Mouse (Mus musculus) kidney, postnatal 0 days (tissue): ENCODE data around the gene Olfr263. TPM values are rescaled to one million over a fixed set of nuclear protein-coding genes. Genes with fewer than 3 reads are reported as not detected.
A peak's percentile ranks its signal among the peaks of the same experiment; 100 is the strongest.

Experiments used
- ATAC-seq: fragments of 200-750 bp; cut with Nextera tagmentation; replicated peaks from 2 replicates; pipeline ENCODE4 v1.8.0; 2017; ENCODE audit warnings: low read depth, moderate number of reproducible peaks, moderate TSS enrichment, moderate library complexity; ENCODE audit not compliant: low FRiP score
- DNase-seq: peaks from one replicate; pipeline ENCODE4 v3.0.0-alpha.2; 2016; ENCODE audit warnings: low spot score
- H3K27ac ChIP-seq: fragments of 300-500 bp; sonication (generic); 2 replicates; pipeline ENCODE4 v1.5.1; 2014; ENCODE audit warnings: mild to moderate bottlenecking
- H3K27me3 ChIP-seq: fragments of 300-500 bp; sonication (generic); 2 replicates; pipeline ENCODE4 v1.6.1; 2014; ENCODE audit warnings: low read length, mixed read lengths; ENCODE audit not compliant: insufficient read depth
- H3K36me3 ChIP-seq: fragments of 300-500 bp; sonication (generic); 2 replicates; pipeline ENCODE4 v1.6.1; 2014; ENCODE audit warnings: low read length, mixed read lengths; ENCODE audit not compliant: insufficient read depth
- H3K4me1 ChIP-seq: fragments of 300-500 bp; sonication (generic); replicated peaks from 2 replicates; pipeline ENCODE4 v1.6.1; 2014; ENCODE audit warnings: antibody characterized with exemption, low read length, mixed read lengths; ENCODE audit not compliant: insufficient read depth
- H3K4me2 ChIP-seq: fragments of 300-500 bp; sonication (generic); 2 replicates; pipeline ENCODE4 v1.6.1; 2014; ENCODE audit warnings: mild to moderate bottlenecking, low read length, moderate library complexity, mixed read lengths
- H3K4me3 ChIP-seq: fragments of 300-500 bp; sonication (generic); replicated peaks from 2 replicates; pipeline ENCODE4 v1.5.1; 2014; ENCODE audit warnings: low read depth, low read length
- H3K9ac ChIP-seq: fragments of 300-500 bp; sonication (generic); 2 replicates; pipeline ENCODE4 v1.6.1; 2014; ENCODE audit warnings: low read depth, low read length
- H3K9me3 ChIP-seq: fragments of 300-500 bp; sonication (generic); replicated peaks from 2 replicates; pipeline ENCODE4 v1.6.1; 2016; ENCODE audit warnings: low read length, inconsistent platforms, mixed read lengths
- CTCF ChIP-seq: IDR thresholded peaks from 2 replicates; pipeline ENCODE4 v1.5.1; 2016; ENCODE audit warnings: antibody characterized with exemption, low read depth, mild to moderate bottlenecking, moderate library complexity
- WGBS: fragments of 180-500 bp; shearing (Covaris S2); extraction: QIAGEN DNeasy Blood & Tissue Kit; methylation state at CpG from one replicate; pipeline ENCODE4 v1.1.7; 2014; 5-methylcytosine and 5-hydroxymethylcytosine counted together
- polyA plus RNA-seq: library from polyadenylated mRNA; unstranded; fragments of >200 nt; fragmentation: Nextera tagmentation; extraction: Ambion mirVana; gene quantifications from 2 replicates; pipeline ENCODE4 v1.2.1, GENCODE M21; 2015

Gene Olfr263
- polyA plus RNA-seq, 1 experiment from 2014 or later, result not detected

GRCm38 (mm10) chr13:21145767-21146166 is 16.3 kb downstream of the Olfr263 start, which contains the start of gene Olfr1368:
Gene Olfr1368 (minus strand): TSS chr13:21145867.
- H3K9ac ChIP-seq, result no peak within 1 kb of the TSS
- TF ChIP-seq CTCF, result no peak
- WGBS, result 75% methylated on average over 4 of the region's 4 CpGs
- H3K4me2 ChIP-seq, result no peak within 1 kb of the TSS
- ATAC-seq, result no peak
- no peaks in the 10 kb centered on the region for H3K36me3 ChIP-seq
- no peak for DNase-seq
- no peak within 1 kb of the TSS for H3K4me3 ChIP-seq
- H3K9me3 ChIP-seq, result no peaks in the 10 kb centered on the region
- H3K27ac ChIP-seq, result no peak within 1 kb of the TSS
- H3K27me3 ChIP-seq, result no peaks in the 10 kb centered on the region
- H3K4me1 ChIP-seq, result no peaks in the 10 kb centered on the region

- H3K4me3 ChIP-seq, result no peak overlapping the region
- no peaks in the 10 kb centered on the region for H3K27me3 ChIP-seq
- 0 out of 2 replicates have a peak, but pooled peaks cover 3% of the 10 kb centered on the region for H3K4me1 ChIP-seq
- no peak overlapping the region for H3K9ac ChIP-seq
- no peak overlapping the region for H3K27ac ChIP-seq
- H3K9me3 ChIP-seq, result no peaks in the 10 kb centered on the region
- 77% methylated on average over 5 of the region's 5 CpGs for WGBS
- TF ChIP-seq CTCF, result no peak
- no peak for DNase-seq
- ATAC-seq, result no peak
- H3K4me2 ChIP-seq, result no peak overlapping the region
- H3K36me3 ChIP-seq, result no peaks in the 10 kb centered on the region
Measured at GRCm38 (mm10) chr13:21155888-21156287, 26.4 kb downstream of the Olfr263 start.

- Histone ChIP-seq H3K27me3 (no peaks in the 10 kb centered on the region), H3K27ac (no peak overlapping the region), H3K4me1 (0 out of 2 replicates have a peak, but pooled peaks cover 3% of the 10 kb centered on the region), H3K36me3 (no peaks in the 10 kb centered on the region), H3K4me2 (peak overlapping the region; percentile 95; the same call in 1 of the 2 replicates), H3K9me3 (no peaks in the 10 kb centered on the region), H3K9ac (no peak overlapping the region), H3K4me3 (no peak overlapping the region)
- ATAC-seq (no peak), DNase-seq (no peak)
- 10% methylated on average over 9 of the region's 9 CpGs for WGBS
- 0 out of 2 replicates have a peak, but pooled peaks have one; percentile 20 for TF ChIP-seq CTCF
Measured at GRCm38 (mm10) chr13:21158071-21158470, 28.6 kb downstream of the Olfr263 start.

GRCm38 (mm10) chr13:21158785-21159474 is 29.5 kb downstream of the Olfr263 start:
- peak overlapping the region; percentile 50; the same call in 1 of the 2 replicates for H3K9ac ChIP-seq
- ATAC-seq (0 out of 2 replicates have a peak, but pooled peaks have one; percentile 25), DNase-seq (peak; percentile 90)
- peak overlapping the region; percentile 95 for H3K4me2 ChIP-seq
- no peaks in the 10 kb centered on the region for H3K36me3 ChIP-seq
- H3K9me3 ChIP-seq, result no peaks in the 10 kb centered on the region
- TF ChIP-seq CTCF, result peak; percentile 93
- no peak overlapping the region for H3K27ac ChIP-seq
- no peaks in the 10 kb centered on the region for H3K27me3 ChIP-seq
- peak overlapping the region; percentile 62 for H3K4me3 ChIP-seq
- WGBS, result under 1% methylated on average over 19 of the region's 19 CpGs
- 0 out of 2 replicates have a peak, but pooled peaks cover 3% of the 10 kb centered on the region for H3K4me1 ChIP-seq

GRCm38 (mm10) chr13:21159475-21159819 is 30.0 kb downstream of the Olfr263 start:
- 2% methylated on average over 15 of the region's 15 CpGs for WGBS
- no peaks in the 10 kb centered on the region for H3K9me3 ChIP-seq
- no peak overlapping the region for H3K27ac ChIP-seq
- TF ChIP-seq CTCF, result no peak
- H3K4me2 ChIP-seq, result peak overlapping the region; percentile 95
- no peaks in the 10 kb centered on the region for H3K36me3 ChIP-seq
- H3K27me3 ChIP-seq, result no peaks in the 10 kb centered on the region
- 0 out of 2 replicates have a peak, but pooled peaks cover 3% of the 10 kb centered on the region for H3K4me1 ChIP-seq
- H3K4me3 ChIP-seq, result peak overlapping the region; percentile 62
- DNase-seq, result peak; percentile 21
- ATAC-seq, result no peak
- H3K9ac ChIP-seq, result peak overlapping the region; percentile 50

GRCm38 (mm10) chr13:21160041-21160511 is 30.6 kb downstream of the Olfr263 start:
- Histone ChIP-seq H3K27me3 (no peaks in the 10 kb centered on the region), H3K4me2 (peak overlapping the region; percentile 95), H3K9ac (peak overlapping the region; percentile 50; the same call in 1 of the 2 replicates), H3K27ac (no peak overlapping the region), H3K9me3 (no peaks in the 10 kb centered on the region), H3K4me3 (peak overlapping the region; percentile 62), H3K4me1 (0 out of 2 replicates have a peak, but pooled peaks cover 3% of the 10 kb centered on the region), H3K36me3 (no peaks in the 10 kb centered on the region)
- WGBS, result under 1% methylated on average over 16 of the region's 16 CpGs
- no peak; the same call in 1 of the 2 replicates for ATAC-seq
- no peak for TF ChIP-seq CTCF
- DNase-seq, result peak; percentile 25
